Mouse (Mus musculus): Measurements from ENCODE around the gene Piwil1.
A peak's percentile ranks its signal among the peaks of the same experiment; 100 is the strongest.

Piwil1 gene

DNA sequence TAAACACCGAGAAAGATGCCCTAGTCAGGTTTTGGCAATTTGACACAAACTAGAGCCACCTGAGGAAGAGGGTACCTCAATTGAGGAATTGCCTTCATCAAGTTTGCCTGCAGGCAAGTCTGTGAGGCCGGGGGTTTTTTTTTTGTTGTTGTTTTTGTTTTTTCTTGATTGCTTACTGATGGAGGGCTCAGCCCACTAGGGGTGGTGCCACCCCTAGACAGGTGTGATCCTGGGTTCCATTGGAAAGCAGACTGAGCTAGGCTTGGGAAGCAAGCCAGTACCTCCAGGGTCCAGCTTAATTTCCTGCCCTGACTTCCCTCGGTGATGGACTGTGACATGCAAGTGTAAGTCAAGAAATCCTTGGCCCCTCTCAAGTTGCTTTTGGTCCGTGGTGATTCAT, at the start of gene Piwil1:
Gene Piwil1 (plus strand): TSS at position 301 of the 400 bp plus-strand sequence.
- no peak for DNase-seq (ENCODE audit: low read depth)

GRCm38 (mm10) chr5:128656496-128657135, 45.7 kb upstream of the Piwil1 start:
- DNase-seq (ENCODE audit: low read depth) = no peak

DNA sequence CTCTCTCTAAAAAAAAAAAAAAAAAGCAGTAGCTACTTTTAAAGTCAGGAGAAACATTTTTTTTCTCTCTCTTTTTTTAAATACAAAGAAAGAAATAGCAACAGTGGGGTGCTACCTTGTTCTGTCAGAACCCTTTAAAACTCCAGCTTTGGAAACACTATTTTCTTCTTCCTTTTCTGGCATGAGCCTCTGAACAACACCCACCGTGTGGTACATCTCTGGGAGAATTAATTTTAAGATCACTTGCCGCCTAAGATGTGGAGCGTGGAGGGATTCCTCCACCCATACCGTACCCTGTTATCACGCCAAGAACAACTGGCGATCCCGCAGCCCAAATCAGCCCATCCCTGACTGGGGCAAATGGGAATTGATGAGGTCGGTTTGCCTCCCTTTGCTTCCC, 42.2 kb upstream of the Piwil1 start:
- DNase-seq (ENCODE audit: low read depth) = no peak

DNA sequence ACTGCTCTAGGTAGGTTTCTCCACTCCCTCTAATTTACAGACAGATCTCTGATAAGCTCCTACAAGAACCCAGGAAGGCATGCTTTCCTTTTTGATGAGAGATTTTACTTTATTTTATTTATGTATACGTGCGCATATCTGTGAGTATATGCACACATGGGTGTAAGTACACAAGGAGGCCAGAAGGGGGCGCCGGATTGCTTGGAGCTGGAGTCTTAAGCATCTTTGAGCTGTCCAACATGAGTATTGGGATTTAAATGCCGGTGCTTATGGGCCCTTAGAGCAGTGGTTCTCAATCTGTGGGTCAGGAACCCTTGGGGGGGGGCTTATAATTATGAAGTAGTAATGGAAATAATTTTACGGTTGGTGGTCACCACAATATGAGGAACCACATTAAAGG, 39.4 kb upstream of the Piwil1 start:
- no peak for DNase-seq (ENCODE audit: low read depth)

GRCm38 (mm10) chr5:128663976-128664375, 38.3 kb upstream of the Piwil1 start:
- DNase-seq (ENCODE audit: low read depth) = no peak

- DNase-seq (ENCODE audit: low read depth) = peak; percentile 5
Measured at GRCm38 (mm10) chr5:128665045-128665444, 37.3 kb upstream of the Piwil1 start.

DNA sequence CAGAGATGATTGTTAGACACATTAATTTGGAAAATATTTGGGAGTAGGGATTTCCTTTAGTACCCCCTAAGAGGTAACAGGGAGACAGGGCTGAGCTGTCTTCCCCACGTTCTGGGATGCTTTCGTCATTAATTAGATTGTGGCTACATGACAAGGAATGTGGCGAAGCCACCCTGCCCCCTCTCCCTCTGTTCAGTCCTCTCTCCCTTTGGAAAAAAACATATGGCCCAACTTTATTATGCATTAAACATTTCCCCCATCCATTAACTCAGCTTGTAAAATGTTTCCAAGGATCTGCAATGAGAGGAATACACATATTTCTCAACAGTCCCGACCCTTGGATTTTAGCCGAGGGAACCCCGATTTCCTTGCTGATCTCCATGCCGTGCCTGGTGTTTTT, 35.0 kb upstream of the Piwil1 start:
- DNase-seq (ENCODE audit: low read depth) = no peak

- DNase-seq (ENCODE audit: low read depth) = no peak
Measured at GRCm38 (mm10) chr5:128674124-128674523, 28.2 kb upstream of the Piwil1 start.

DNA sequence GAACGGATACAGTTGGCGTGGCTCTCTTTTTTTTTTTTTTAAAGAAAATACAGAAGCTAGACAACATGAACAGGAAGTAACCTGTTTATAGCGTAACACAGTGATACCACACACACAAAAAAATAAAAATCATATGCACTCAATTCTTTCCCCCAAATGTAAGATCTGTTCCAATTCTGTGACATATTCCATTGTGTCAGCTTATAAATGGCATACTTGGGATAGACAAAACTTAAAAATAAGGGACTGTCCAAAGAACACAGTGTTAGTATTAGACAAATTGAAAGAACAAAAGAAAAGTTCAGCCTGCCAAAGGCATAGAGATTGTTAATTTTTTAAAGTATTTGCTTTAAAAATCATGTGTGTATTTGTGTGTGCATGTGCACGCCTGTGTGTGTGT, 25.0 kb upstream of the Piwil1 start:
- DNase-seq (ENCODE audit: low read depth) = no peak

DNA sequence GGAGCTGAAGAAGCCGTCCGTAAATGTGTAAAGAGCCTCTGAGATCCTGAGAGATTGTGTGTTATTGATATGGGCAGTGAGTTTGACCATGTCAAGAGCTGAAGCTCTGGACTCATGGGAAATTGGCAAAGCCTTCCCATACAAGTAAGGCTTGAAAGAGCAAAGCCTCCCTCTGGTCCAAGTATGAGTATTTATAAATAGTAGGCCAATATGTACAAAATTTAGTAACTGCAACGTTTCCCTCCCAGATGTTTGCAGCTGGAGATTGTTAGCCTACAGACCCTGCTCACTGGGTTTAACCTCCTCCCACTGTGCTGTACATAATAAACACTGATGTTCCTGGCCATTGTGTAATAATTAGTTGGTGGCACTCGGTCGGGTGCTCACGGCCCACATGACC, 24.5 kb upstream of the Piwil1 start:
- no peak for DNase-seq (ENCODE audit: low read depth)

DNA sequence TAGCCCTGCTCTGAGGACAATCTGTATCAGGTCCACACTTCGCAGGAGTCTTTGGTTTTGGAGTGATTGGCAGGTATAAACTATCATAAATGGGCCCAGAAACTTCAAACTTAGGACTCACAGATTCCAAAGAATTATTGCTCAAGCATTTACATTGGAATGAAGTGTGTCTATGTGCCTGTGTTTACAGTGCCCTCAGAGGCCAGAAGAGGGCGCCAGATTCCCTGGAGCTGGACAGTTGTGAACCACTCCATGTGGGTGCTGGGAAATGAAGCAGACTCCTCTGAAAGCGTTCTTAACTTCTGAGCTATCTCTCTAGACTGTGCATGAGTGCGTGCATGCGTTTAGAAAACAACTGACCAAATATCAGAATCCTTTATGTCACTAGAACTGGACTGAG, 20.9 kb upstream of the Piwil1 start:
- no peak for DNase-seq (ENCODE audit: low read depth)

- no peak for DNase-seq (ENCODE audit: low read depth)
Measured at GRCm38 (mm10) chr5:128684192-128684591, 18.1 kb upstream of the Piwil1 start.

DNA sequence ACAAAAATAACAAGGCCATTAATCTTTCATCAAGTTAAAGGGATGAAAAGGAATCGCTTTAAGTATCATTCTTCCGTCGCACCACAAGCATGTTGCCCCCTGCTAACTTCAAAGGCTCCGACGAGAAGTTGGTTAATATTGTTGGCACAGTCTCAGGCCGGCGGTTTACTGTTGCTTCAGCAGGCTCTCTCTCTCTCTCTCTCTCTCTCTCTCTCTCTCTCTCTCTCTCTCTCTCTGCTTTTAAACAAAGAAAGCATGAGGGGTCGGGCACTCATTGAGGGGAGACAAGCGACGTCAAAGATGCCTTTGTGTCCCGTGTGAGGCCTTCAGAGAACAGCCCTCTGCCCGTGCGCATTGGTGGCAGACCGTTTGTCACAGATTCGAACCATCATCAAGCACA, 17.7 kb upstream of the Piwil1 start:
- DNase-seq (ENCODE audit: low read depth) = no peak

DNA sequence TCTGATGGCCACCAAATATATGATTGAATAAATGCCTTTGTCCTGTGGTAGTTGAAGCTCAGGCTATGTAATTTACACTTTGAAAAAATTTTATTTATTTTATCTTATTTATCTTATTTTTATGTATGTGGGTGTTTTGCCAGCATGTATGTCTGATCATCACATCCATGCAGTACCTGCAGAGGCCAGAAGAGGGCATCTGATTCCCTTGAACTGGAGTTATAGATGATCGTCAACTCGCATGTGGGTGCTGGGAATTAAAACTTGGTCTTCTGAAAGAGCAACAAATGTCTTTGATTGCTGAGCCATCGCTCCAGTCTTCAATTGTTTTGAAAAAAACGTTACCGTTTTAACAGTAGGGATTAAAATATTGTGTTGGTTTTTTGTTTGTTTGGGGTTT, 15.2 kb upstream of the Piwil1 start:
- DNase-seq (ENCODE audit: low read depth) = no peak

GRCm38 (mm10) chr5:128694107-128694506, 8.2 kb upstream of the Piwil1 start:
- no peak for DNase-seq (ENCODE audit: low read depth)

DNA sequence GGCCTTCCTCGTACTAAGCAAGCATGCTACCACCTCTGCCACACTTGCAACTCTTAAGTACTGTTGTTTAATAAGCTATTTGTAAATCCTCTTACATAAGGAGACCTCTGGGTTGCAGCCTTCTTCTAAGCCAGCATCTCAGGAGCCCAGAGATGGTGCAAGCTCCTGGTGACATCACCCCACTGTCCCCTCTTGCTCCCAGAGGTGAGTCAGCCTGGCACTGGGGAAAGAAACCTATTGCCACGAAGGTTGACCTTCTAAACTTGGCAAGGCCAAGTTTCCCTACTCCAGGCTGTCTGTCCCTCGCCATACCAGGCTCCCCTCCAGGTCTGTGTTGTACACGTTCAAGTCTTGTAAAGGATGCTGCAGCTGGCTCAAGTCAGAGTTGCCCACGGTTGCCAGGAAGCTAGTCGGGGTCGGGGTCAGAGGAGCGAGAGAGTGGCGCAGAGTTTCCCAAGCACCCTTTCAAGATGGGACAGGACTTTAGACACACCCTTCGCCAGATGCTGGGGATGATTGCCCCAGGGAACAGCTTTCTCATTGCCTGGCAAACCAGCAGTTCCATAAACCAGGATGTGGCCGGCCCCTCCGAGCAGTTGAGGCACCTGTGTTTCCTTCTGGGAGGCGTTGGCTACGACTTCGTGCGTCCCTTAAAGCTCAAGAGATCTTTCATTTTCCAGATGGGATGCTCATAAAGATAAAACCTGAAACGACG, 7.6 kb upstream of the Piwil1 start:
- DNase-seq (ENCODE audit: low read depth) = no peak

DNA sequence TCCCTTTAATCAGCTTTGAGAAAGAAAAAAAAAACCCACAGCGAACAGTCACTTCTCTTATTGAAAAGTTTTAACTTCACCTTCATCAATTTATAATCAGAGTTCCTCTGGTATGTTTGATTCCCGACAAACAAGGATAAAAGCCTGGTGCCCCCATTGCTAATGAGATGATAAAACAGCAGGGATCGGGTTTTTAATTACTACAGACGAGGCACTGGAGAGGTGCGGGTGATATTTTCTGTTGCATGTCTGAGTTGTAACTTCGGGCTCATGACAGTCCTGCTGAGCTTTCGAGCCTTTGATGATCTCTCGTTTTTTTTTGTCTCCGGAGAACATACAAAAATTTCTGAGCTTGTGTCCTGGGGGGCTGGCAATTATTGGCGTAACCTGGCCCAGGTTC, 5.5 kb upstream of the Piwil1 start:
- DNase-seq (ENCODE audit: low read depth) = no peak

DNA sequence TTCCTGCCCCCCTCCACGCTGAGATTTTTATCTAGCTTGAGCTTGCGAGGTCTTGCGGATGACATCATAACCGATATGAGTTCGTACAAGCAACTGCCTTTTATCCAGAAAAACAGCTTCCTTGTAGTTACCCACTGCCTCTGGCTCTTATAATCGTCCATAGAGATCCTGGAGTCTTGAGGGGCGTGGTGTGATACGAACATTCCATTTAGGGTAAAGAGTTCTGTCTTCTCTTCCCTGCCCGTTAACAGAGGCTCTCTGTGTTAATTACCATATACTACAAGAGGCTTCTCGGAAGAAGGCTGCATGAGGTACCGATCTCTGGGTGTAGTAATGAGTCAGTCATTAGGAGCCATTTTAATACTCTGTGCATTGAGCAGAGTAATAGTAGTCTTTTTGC, 1.6 kb upstream of the Piwil1 start:
- DNase-seq (ENCODE audit: low read depth) = no peak

DNA sequence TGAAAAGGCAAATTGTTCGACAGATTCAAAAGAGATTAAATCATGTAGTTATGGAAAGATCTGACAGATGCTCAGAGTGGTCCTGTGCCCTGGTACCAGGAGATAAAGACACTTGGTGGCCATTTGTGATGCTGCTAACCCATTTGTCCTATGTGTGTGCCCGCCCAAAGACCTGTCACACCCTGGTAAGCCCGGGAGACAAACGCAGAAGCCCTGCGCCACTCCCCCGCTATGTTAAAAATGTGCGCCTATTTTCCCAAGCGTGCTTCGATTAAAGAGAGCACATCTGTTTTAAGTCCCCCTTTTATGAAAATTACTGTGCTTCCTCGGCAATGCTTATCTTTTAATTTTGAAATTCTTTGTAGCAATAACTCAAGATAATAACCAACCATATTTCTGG, 1.4 kb downstream of the Piwil1 start:
- no peak for DNase-seq (ENCODE audit: low read depth)

DNA sequence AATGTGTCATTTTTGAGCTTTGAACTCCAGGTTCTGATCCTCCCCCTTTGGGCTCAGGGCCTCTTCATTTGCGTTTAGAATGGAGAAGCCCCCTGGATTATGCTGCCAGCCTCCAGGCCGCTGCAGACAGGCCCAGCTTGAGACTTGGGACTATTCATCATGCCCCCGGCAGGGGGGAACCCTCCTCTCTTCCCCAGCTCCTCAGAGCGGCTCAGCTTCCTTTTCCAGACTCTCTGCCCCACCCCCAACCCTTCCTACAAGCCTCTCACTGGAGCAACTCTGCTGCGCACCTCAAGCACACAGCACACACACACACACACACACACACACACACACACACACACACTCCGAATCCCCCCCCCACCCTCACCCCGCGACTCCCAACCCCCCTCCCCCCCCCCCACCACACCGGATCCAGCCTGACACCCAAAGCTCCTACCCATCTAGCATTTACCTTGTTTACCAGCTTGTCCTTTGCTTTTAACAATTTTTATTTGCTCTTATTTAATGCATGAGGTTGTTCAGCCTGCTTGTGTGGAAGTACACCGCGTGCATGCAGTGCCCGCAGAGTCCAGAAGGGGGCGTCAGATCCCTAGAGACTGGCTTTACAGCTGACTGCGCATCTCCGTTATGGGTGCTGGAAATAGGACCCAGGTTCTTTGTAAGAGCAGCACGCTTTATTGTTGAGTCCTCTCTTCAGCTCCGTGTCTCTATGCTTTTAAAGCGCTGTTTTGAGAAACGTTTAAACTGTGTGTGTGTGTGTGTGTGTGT, 2.0 kb downstream of the Piwil1 start:
- DNase-seq (ENCODE audit: low read depth) = no peak

DNA sequence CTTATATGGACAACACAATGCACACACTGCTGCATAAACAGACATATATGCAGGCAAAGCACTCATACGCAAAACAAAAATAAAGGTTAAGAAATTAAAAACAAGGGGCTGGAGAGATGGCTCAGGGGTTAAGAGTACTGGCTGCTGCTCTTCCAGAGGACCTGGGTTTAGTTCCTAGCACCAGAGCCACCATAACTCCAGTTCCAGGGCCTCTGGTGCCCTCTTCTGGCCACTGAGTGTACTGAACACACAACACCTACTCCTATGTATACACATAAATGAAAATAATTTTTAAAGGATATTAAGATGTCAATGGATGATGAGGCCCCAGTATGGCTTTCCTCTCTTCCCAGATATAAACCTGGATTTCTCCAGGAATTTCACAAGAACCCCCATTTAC, 4.1 kb downstream of the Piwil1 start:
- DNase-seq (ENCODE audit: low read depth) = no peak

- no peak for DNase-seq (ENCODE audit: low read depth)
Measured at GRCm38 (mm10) chr5:128707271-128707670, 4.9 kb downstream of the Piwil1 start.

DNA sequence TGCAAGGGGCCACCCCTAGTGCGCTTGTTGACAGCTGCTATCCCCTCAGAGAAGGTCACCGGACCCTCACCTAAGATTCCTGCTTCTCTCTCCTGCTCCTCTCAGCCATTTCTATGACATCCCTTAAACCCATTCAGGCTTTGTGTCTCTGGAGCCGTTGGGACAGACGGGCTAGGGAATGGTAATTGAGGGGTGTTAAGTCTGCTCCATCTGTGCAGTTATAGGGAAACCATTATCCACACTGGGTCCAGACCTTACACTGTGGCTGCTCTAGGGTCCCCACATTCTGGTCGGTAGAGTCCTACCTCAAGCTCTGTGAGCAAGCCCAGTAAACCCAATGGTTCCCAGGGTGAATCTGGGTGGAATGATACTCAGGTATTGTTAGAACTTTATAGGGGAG, 6.6 kb downstream of the Piwil1 start:
- DNase-seq (ENCODE audit: low read depth) = no peak
